Mouse (Mus musculus) E14TG2a.4 (cell line): ENCODE data around the gene Skil.

ENCODE experiments used
- CTCF ChIP-seq: conservative IDR thresholded peaks from 2 replicates; pipeline ENCODE4 v1.5.1; 2014; ENCODE audit warnings: low read length
- NANOG ChIP-seq: IDR thresholded peaks from 2 replicates; pipeline ENCODE4 v1.6.1; 2014; ENCODE audit warnings: borderline replicate concordance, low read length, mixed read lengths
- POU5F1 ChIP-seq: IDR thresholded peaks from 2 replicates; pipeline ENCODE4 v1.6.1; 2014; ENCODE audit warnings: low read length, borderline replicate concordance

DNA sequence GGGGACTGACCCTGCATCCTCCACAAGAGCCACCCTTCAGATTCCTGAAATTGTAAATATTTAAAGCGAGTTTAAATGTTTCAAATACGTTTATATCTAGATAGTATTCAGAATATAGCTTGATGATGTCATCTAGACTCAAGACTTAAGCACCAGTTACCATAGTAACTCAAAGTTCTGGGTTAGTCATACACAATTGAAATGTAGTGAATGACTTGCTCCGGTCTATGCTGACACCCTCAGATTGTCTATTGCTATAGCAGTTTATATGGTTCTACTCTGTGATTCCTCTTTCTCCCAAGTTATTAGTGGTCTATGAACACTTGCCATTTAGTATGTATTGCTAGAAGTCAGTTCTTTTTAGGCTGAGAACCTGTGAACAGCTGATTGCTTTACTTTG is 14.2 kb downstream of the Skil start:
- TF ChIP-seq CTCF (no peak), NANOG (no peak), POU5F1 (no peak)
